Mouse (Mus musculus) forelimb bud, embryonic 11.5 days (tissue): ENCODE results near the gene Elavl4.

Experiments
- DNase-seq: peaks from one replicate; pipeline ENCODE4 v3.0.0-alpha.2; 2012; ENCODE audit warnings: low read depth, low spot score

Gene Elavl4

DNA sequence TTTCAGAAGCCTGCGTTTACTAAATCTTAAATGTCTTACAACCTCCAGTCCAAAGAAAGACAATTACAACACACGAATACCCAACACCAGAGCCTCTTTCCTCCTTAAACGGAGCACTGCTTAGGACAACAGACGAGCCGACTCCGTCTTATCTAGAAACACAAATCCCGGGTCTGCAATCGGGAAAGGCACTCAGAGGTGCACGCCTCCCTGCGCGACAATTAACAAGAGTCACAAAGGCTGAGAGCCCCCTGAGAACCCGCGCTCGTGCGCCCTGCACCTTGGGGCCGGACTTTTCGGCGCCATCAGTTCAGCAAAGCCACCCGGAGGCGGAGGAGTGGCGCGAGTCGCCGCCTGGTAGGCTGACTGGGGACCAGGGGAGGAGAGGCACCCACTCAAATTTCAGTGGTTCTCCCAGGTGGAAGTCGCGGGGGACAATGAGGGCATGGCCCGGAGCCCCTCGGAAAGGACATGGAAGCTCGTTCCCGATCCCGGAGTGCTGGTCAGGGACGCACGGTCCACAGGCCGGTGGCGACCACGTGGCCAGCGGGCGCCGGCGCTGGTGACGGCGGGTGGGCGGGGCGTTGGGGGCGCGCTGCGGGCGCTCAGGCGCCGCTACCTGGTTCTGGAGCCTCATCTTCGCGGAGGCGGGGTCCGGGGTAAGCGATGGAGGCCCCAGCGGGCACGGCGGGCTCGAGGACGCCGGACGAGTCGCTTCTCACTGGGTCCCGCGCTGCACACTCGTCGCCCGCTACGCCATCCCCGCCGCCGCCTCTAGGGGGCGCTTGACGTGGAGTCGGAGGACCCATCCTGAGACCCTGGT, at the start of gene Elavl4:
Elavl4 (minus strand) TSS at position 732 of the 823 bp plus-strand sequence.
- DNase-seq: peak; percentile 79

DNA sequence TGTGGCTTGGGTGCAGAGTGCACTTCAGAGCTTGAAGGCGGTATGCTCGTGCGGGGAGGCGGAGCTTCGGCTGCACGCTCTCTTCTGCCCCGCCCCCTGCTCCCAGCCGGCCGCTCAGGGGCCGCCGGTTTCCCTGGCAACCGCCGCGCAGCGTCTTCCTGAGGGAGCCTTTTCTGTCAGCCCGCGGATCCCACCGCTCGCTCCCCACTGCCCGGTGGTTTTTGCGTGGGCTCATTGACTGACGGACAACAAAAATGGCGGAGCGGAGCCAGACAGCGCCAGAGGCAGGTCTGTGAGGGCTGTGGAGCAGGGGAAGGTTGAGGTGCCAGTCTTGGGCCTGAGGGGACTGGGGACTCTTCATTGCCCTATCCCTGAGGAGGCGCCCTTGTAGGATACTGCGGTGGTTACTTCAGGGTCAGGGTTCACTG, 45.9 kb upstream of the Elavl4 start, which contains the start of gene Agbl4:
Agbl4 (plus strand) TSS at position 44 of the 428 bp plus-strand sequence.
- DNase-seq: peak; percentile 61

DNA sequence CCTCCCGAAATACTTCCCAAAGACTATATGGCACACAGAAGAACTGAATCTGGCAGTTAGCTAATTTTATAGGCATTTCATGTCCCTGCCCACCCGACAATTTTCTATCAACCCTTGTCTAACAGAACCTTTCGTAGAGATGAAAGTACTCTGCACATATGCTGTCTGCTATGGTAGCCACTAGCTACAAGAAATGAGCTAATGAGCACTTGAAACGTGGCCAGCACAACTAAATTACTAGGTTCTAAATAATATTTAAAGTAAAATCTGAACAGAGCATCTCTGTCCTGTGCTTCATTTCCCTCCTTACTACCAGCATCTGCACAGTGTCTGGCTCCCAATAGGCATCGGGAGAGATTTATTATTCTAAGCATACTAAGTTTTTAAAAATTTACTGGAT, 44.5 kb upstream of the Elavl4 start:
- no peak for DNase-seq

DNA sequence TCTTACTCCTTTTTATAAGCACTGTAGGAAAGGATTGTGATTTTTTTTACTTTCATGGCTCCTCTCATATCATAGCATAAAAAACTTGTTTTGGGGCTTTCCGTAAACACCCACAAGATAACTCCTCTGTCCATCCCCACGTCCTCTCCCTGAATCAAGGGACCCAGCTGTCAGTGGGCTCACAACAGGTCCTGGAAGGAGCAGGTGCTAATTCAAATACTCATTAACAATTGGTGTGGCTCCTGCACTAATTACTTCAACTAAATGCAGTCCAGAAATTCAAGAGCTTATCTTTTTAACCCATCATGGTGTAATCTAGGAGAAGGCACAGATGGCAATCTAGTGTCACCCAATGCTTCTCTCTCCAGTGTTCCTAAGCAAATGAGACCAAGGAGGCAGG, 8.9 kb upstream of the Elavl4 start:
- no peak for DNase-seq

DNA sequence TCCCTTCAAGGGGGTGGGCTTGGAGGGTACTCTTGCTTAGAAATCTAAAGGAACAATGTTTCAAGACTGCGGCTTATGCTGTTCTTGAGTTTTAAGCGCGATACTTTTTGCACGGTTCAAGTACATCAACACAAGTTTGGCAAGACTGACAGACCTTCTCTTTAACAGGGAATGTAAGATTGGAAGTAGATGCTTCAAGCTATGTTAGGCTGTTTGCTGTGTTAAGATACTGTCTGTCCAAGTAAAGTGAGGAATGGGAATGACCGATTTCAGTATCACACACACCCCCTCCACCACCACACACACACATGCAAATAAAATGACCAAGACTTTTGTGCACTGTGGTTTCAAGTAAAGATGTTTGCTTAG, 276 bp upstream of the Elavl4 start:
- no peak for DNase-seq

DNA sequence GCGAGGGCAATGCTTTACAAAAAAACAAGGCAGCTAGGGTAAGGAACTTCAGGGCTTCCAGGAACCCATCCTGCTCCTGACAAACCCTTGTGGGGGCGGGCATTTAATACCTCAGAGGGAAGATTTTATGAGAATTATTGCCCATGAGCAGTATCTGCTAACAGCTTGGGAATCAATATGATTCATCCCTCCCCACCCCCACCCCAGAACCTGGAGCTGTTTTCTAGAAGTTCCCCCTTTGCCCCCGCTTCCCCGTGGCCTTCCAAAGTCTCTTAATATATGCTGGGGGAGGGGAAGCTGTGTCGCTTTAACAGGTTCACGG, 892 bp downstream of the Elavl4 start:
- no peak for DNase-seq

DNA sequence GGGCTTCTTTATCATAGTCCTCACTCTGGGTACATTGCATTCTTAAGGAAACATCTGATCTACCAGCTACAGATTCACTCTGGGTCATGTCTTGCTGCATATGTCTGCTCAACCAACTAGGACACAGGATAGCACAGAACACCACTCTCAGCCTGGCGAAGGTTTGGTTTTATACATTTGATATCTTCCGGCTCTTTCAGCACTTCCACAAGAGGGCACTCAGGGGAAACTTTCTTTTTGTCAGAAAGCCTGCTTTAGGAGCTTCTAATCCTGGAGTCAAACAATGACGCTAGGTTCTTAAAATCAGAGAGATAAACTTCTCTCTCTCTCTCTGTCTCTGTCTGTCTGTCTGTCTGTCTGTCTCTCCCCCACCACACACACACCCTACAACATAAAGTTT, 27.8 kb downstream of the Elavl4 start:
- no peak for DNase-seq

DNA sequence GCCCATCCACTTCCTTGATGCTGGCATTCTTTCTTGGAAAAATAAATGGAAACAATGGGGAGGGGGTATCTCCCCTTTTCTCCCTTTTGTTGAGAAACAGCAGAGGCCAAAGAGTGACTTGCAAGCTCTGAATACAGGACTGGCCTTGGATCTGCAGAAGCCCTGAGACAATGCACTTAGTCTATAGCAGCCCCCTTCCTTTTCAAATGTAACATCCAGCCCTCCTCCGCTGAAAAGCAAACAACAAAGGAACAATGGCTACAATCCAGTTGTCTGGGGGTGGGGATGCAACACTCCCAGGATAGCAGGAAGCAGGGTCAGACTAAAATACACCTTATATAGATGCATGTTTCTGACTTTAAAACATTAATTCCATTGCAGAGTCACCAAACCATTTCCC, 39.6 kb downstream of the Elavl4 start:
- no peak for DNase-seq

DNA sequence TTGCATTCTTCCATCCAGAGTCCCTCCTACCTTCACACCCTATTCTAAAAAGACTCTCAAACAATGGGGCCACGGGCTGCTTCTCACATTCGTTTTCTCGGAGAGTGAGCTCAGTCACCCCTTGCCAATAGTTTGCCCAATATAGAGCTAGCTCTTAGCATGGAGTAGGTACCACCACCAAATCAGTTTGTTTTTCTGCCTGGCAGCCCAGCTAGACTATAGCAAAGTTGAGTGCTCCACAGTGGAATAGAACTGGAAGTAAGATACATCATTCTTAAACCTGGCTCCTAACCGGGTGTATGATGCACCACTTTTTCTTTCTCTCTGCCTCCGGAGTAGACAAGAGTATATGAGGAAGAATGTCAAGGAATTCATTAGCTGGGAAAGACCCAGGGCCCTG, 44.7 kb downstream of the Elavl4 start:
- DNase-seq: no peak

DNA sequence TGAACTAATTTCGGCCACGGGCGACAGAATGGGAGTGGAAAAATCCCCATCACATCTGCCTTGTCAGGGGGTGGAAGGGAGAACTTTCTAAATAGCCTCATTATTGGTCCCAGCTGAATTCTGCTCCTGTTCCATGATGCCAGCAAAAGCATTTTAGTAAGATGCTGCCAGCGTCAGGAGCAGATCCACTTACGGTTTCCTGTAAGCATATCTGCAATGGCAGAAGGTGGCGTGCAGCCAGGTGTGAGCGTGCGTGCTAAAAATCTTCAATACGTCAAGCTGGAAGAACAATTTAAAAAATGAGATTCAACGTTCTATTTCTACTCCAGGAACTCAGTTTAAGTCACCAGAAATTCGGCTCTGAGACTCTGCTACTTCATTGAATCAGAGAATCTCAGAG, 45.1 kb downstream of the Elavl4 start:
- no peak for DNase-seq

DNA sequence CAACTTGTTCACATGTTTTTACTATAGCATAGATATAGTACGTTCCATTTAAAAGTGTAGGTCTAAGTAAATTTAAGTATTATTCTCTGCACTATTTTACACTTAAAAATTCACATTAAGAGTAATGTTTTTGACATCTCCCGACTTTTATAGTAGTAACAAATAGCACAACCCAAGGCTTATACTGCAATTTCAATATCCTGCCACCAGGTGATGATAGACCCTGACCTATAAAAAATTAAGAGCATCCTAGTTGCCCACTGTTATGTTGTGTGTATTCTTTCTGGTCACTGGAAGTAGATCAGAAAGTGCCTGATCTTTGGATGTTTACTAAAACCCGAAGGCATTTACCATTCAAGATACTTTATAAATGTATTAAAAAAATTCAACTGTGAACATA, 55.9 kb downstream of the Elavl4 start:
- DNase-seq: no peak

DNA sequence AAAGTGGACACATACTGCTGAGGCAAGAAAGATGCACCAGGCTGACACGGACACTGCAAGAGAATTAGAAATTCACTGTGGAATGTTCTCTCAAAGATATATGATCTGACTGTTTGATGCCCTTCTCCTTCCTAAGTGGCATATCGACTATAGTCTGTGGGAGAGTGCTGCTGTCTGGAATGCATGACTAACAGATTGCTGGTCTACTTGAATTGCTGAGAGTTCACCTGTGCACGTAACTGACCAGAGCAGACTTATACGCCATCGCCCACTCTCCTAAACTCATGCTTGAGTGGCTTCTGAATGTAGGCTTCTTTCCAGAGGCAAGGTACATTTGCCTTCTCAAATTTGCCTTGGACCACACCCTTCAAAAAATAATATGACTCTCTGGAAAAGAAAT, 58.5 kb downstream of the Elavl4 start:
- DNase-seq: no peak

DNA sequence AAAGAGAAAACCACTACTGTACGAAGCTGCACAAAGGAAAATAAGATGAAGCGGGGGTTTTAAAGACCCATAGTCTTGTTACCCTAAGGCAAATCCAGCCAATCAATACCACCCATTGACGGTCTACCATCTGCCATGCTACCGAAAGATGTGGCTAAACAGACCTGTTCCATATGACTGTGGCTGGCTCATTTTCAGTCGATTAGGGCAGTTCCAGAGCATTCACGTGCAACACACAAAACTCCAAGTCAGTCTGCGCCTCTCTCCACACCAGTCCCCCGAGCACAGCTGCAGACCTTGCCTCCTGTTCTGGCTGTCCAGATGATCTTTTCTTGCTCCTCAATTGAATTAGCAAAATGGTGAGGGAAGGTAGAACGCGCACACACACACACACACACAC, 59.2 kb downstream of the Elavl4 start:
- DNase-seq: no peak

DNA sequence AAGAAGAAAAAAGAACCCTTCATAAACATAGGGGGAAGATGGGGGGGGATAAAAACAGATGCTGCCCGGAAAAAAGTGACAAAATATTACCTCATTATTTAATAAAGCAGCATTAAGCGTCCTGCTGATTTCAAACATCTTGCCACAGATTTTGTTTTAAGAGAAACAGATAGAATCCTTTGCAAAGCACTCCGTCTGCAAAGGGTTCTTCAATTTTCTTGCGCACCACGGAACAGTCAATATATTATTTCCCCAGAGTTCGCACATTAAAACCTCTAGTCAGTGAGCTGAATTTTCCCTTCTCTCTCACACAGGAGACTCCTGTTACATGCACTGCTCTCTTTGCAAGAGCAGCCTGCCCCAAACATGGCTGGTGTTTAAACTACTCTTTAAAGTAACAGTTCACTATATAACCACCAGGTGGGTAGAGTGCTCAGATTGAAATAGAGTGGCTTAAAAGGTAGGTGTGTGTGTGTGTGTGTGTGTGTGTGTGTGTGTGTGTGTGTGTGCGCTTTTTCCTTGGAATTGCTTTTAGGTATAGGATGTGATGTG, 61.1 kb downstream of the Elavl4 start:
- DNase-seq: no peak

DNA sequence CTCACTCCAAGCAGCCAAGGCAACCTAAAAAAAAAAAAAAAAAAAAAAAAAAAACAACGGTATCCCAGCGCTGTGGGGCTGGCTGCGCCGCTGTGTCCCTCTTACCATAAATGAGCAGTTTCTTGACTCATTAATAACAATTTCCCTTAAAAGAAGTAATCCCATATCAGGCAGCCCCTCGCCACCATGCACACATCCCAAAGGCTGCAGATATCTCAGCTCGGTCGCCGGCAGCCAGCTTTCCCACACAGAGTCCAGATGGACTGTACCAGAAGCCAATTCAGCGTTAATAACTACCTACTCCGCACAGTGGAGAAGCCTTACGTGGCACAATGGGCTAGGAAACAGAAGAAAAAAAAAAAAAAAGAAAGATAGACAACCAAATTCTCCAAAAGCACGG, 61.7 kb downstream of the Elavl4 start:
- DNase-seq: no peak

DNA sequence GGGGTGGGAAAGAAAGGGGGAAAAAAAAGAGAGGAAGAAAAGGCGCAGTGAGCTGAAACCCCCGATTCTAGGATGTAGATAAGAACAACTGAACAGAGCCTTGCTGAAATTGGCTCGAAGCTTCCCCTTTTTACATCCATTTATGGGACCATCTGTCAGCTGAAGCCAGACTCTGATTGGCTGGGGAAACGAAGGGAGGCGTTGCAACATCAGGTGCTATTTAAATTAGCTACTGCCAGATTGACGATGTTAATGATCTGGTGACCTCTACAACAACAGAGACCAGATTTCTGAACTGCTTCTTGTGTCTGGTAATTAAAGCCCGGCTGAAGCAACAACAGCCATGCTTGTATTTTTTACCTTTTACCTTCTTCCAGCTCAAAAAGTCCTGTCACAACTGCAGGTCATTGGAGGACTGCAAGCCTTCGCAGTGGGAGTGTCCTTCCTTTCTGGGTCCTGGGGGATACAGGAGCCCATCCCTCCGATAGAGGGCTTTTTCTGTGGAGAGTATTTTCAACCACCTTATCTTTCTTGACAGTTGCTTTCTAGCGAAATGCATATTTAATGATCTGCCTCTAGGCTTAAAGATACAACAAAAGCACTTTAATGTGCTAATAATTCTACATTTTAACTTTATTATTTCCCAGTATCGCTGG, 64.2 kb downstream of the Elavl4 start:
- peak; percentile 17 for DNase-seq

DNA sequence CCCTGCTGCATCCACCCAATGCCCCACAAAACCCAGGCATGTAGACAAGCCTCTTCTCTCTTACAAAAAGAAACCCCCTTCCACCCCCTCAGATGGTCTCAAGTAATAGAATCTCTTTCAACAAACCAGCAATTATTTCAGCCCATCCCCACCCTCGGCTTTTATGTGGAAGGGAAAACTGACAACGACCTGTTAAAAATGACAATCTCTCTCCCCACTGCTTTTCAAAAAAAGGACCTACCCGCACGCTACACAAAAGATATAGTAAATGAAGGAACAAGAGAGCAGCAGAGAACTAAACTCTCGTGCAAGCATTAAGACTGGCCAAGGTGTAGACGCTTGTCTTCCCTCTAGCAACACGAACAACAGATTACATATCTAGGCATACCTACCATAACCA, 64.9 kb downstream of the Elavl4 start:
- no peak for DNase-seq

DNA sequence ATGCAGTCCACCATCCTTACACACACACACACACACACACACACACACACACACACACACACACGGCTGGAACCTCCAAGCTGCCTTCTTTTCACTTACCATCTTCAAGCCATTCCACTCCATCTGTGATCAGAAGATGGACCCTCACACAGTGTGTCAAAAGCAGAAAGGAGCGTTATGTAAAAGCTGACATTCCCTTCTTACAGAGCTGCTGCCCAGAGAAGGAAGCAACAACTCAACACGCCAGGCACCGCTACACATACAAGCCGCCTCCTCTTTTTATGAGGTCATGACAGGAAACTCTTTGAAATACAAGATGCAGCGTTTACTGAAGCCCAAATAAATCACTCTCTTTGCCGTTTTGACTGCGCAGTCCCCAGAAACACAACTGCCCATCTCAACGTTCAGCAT, 65.3 kb downstream of the Elavl4 start:
- DNase-seq: peak; percentile 55

DNA sequence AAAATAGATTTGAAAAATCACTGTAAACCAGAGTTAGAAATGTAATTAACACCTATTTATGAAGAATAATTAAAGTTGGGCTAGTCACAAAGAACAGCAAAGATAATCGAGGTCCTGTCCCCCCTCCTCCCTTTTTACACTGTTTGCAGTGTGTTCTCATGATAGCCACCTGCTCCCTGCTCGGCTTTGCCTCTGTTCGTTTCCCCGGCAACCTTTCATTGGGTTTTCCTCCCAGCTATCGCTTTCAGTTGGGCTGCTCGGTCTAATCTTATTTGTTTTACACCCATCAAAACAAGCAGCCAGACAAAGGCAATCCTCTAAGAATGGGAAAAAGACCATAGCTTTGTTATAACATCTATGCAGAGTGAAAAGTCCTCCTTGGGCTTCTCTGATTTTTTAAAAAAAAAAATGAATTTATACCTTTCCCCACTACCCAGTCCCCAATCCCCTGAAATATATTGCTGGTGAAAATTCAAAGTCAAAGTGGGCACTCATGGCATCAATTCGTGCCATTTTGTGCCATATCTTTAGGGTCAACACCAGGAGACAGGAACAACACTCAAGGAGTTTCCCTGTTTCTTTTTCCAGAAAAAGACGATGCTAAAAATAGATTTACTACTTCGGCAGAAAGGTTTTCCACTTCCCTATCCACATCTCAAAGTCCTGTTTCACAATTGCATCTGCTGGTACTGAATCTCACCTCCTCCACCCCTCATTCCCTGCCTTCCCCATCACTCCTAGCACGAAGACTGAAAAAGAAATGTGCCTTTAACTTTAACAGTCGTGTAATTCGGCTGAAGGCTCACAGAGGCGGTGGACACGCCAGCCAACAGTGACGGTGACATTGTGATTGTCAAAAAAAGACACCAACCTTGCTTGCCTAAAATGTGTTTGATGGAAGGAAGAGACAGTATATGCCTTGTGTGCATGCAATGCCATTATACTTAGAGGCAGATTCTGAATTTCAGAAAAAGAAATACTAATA, 66.1 kb downstream of the Elavl4 start:
- DNase-seq: peak; percentile 11

DNA sequence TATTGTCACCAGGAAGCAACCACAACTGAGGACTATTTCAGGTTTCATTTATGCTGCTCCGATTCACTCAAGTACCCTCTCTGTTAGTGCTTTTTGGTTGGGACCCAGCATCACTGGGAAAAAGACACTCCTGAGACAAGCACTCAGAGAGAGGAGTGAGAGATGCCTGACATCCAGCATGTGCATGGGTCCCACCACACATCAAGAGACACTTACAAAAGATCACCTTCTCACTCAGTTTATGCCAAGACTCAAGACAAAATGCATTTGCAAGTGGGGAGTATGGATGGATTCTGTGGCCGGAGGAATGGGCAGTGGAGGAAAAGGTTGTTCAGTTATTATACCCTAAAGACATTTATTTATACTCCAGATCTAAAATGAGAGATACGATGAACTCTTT, 67.3 kb downstream of the Elavl4 start:
- no peak for DNase-seq

DNA sequence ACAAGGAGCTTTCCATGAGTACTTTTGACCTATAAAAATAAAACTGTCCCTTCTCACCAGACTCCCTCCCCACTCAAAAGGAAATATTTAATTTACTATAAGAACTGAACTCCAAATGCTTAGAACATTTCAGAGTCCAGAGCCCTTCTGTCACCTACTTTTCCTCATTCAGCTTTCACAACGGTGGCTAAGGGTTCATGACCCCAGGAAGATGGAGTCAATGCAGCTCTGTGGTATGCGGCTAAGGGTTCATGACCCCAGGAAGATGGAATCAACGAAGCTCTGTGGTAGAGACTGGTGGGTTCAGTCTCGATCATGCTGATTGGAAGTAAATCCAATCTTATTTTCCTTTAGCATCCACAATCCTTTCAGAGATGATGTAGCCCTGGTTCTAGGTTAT, 81.7 kb downstream of the Elavl4 start:
- no peak for DNase-seq
